Mouse (Mus musculus): Measurements from ENCODE around the gene Gm11634. TPM values are rescaled to one million over a fixed set of nuclear protein-coding genes. Genes with fewer than 3 reads are reported as not detected.

The Gm11634 gene
- polyA plus RNA-seq, 1 experiment: not detected

DNA sequence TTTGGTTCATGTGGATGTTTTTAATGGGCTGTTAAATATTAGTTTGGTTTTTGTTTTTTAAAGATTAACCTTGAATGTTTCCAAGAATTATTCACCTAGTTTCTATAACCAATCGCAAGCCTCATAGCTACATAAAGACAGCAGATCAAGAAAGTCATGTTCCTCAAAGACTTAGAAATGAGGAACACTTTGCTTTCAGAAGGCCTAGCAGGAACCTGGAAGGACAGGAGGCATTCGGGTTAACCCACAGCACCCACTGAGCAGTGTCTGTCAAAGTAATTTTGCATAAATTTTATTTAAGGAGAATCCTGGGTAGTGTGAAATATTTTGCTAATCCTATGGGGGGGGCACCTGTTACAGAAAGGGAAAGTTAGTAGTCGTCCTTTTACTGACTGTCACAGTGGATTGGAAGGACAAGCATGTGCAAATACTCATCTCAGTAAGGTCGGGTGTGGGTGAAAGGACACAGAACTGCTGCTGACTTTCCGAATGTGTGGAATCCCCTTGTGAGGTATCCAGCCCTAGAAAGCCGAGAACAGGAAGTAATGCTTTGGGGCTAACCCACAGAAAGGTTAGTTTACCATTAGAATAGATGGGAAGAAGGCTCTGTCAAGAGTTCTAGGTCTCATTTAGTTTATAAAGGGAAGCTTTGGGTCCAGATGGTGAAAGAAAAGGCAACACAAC, 17.8 kb downstream of the Gm11634 start:
- WGBS: 48% methylated on average over 6 of the region's 6 CpGs
- TF ChIP-seq CTCF (conservative IDR thresholded peaks at IDR 0.05; ENCODE audit: insufficient read depth, insufficient read length, low read depth, low read length) (no peak), POLR2A (IDR thresholded peaks at IDR 0.05; ENCODE audit: low read depth, low read length) (no peak)
- Histone ChIP-seq H3K4me1 (ENCODE audit: control insufficient read depth, insufficient read depth, low read length) (peaks cover 14% of the 10 kb centered on the region; the same call in 1 of the 2 replicates), H3K27me3 (replicated peaks; ENCODE audit: control insufficient read depth, insufficient read depth, low read length) (no peaks in the 10 kb centered on the region), H3K27ac (ENCODE audit: insufficient read depth, low read depth, low read length) (peak overlapping the region; percentile 62; the same call in 1 of the 2 replicates), H3K4me3 (ENCODE audit: insufficient read depth, low read depth, low read length) (no peak overlapping the region), H3K36me3 (ENCODE audit: control insufficient read depth, insufficient read depth, low read length) (peaks cover 3% of the 10 kb centered on the region)
- DNase-seq: peak; percentile 44

GRCm38 (mm10) chr11:101576116-101576515, 22.9 kb downstream of the Gm11634 start:
- DNase-seq: no peak
- H3K27ac ChIP-seq (ENCODE audit: insufficient read depth, low read depth, low read length): no peak overlapping the region
- 64% methylated on average over 6 of the region's 6 CpGs for WGBS
- no peak overlapping the region for H3K4me3 ChIP-seq (ENCODE audit: insufficient read depth, low read depth, low read length)
- 0 out of 2 replicates have a peak, but pooled peaks have one; percentile 21 for TF ChIP-seq CTCF (conservative IDR thresholded peaks at IDR 0.05; ENCODE audit: insufficient read depth, insufficient read length, low read depth, low read length)
- no peak for TF ChIP-seq POLR2A (IDR thresholded peaks at IDR 0.05; ENCODE audit: low read depth, low read length)
- peaks cover 8% of the 10 kb centered on the region; the same call in 1 of the 2 replicates for H3K4me1 ChIP-seq (ENCODE audit: control insufficient read depth, insufficient read depth, low read length)
- H3K27me3 ChIP-seq (replicated peaks; ENCODE audit: control insufficient read depth, insufficient read depth, low read length): no peaks in the 10 kb centered on the region
- H3K36me3 ChIP-seq (ENCODE audit: control insufficient read depth, insufficient read depth, low read length): peaks cover 17% of the 10 kb centered on the region

GRCm38 (mm10) chr11:101568421-101568820, 30.6 kb downstream of the Gm11634 start:
- H3K27ac ChIP-seq (ENCODE audit: insufficient read depth, low read depth, low read length): no peak overlapping the region
- H3K4me3 ChIP-seq (ENCODE audit: insufficient read depth, low read depth, low read length): no peak overlapping the region
- WGBS: 61% methylated on average over 3 of the region's 3 CpGs
- H3K36me3 ChIP-seq (ENCODE audit: control insufficient read depth, insufficient read depth, low read length): peaks cover 39% of the 10 kb centered on the region
- no peaks in the 10 kb centered on the region for H3K4me1 ChIP-seq (ENCODE audit: control insufficient read depth, insufficient read depth, low read length)
- no peak for TF ChIP-seq POLR2A (IDR thresholded peaks at IDR 0.05; ENCODE audit: low read depth, low read length)
- no peak for TF ChIP-seq CTCF (conservative IDR thresholded peaks at IDR 0.05; ENCODE audit: insufficient read depth, insufficient read length, low read depth, low read length)
- DNase-seq: no peak
- H3K27me3 ChIP-seq (replicated peaks; ENCODE audit: control insufficient read depth, insufficient read depth, low read length): no peaks in the 10 kb centered on the region

DNA sequence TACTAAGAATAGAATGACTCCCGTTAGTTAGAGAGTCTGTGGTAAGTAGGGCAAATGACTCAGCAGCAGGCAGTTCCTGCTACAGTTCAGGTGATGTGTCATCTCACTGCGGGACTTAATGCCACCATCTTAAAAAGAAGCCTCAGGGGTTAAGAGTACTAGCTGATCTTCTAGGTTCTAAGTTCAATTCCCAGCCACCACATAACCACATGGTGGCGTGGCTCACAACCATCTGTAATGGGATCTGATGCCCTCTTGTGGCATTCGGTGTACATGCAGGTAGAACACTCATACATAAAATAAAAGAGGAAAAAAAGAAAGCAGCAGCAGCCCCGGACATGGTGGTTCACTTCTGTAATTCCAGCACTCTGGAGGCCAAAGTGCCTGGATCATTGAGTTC, 36.7 kb downstream of the Gm11634 start:
- Histone ChIP-seq H3K36me3 (ENCODE audit: control insufficient read depth, insufficient read depth, low read length) (peaks cover 25% of the 10 kb centered on the region), H3K4me3 (ENCODE audit: insufficient read depth, low read depth, low read length) (no peak overlapping the region), H3K27me3 (replicated peaks; ENCODE audit: control insufficient read depth, insufficient read depth, low read length) (no peaks in the 10 kb centered on the region), H3K4me1 (ENCODE audit: control insufficient read depth, insufficient read depth, low read length) (no peaks in the 10 kb centered on the region; the same call in 1 of the 2 replicates), H3K27ac (ENCODE audit: insufficient read depth, low read depth, low read length) (no peak overlapping the region)
- peak; percentile 80 for TF ChIP-seq CTCF (conservative IDR thresholded peaks at IDR 0.05; ENCODE audit: insufficient read depth, insufficient read length, low read depth, low read length)
- TF ChIP-seq POLR2A (IDR thresholded peaks at IDR 0.05; ENCODE audit: low read depth, low read length): no peak
- 28% methylated on average over 5 of the region's 5 CpGs for WGBS
- peak; percentile 72 for DNase-seq

DNA sequence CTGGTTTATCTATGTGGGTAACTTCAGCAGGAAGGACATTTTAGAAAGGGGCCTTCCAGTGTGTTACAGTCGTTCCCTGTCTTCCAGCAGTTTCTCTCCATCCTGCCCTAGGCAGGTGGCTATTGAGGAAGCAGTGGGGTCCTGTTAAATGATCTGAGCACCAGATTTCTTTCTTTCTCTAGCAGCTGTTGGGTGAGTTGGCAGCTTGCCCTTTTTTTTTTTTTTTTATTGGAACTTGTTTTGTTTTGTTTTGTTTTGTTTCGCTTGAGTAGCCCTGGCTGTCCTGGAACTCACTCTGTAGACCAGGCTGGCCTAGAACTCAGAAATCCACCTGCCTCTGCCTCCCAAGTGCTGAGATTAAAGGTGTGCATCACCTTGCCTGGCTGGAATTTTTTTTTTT, 42.1 kb downstream of the Gm11634 start:
- peaks cover 4% of the 10 kb centered on the region for H3K36me3 ChIP-seq (ENCODE audit: control insufficient read depth, insufficient read depth, low read length)

DNA sequence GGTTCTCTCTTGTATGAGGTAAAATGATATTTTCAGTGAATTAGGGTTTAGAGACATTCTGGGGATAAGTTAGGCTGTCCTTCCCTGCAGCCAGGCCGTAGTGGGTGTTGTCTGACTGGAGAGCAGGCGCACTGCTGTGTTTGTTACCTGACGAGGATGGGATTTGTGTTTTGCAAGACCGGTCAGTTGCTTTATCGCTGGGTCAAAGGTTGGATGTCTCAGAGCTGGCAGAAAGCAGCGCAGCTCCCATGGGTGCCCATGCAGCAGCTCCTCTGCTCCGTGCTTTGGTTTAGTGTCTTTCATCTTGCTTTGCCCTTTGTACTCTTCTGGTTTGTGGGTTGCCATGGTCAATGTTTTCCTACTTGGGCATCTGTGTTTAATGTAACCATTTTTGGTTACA, 42.5 kb downstream of the Gm11634 start:
- peaks cover 4% of the 10 kb centered on the region for H3K36me3 ChIP-seq (ENCODE audit: control insufficient read depth, insufficient read depth, low read length)
- H3K27me3 ChIP-seq (replicated peaks; ENCODE audit: control insufficient read depth, insufficient read depth, low read length): no peaks in the 10 kb centered on the region
- TF ChIP-seq CTCF (conservative IDR thresholded peaks at IDR 0.05; ENCODE audit: insufficient read depth, insufficient read length, low read depth, low read length): no peak
- TF ChIP-seq POLR2A (IDR thresholded peaks at IDR 0.05; ENCODE audit: low read depth, low read length): no peak
- DNase-seq: peak; percentile 92
- H3K27ac ChIP-seq (ENCODE audit: insufficient read depth, low read depth, low read length): no peak overlapping the region
- 44% methylated on average over 7 of the region's 7 CpGs for WGBS
- no peaks in the 10 kb centered on the region; the same call in 1 of the 2 replicates for H3K4me1 ChIP-seq (ENCODE audit: control insufficient read depth, insufficient read depth, low read length)
- H3K4me3 ChIP-seq (ENCODE audit: insufficient read depth, low read depth, low read length): no peak overlapping the region

More for the DNA sequence above, 42.1 kb downstream of the Gm11634 start:
- H3K27me3 ChIP-seq (replicated peaks; ENCODE audit: control insufficient read depth, insufficient read depth, low read length): no peaks in the 10 kb centered on the region
- 47% methylated on average over 2 of the region's 2 CpGs for WGBS
- H3K4me3 ChIP-seq (ENCODE audit: insufficient read depth, low read depth, low read length): no peak overlapping the region
- H3K4me1 ChIP-seq (ENCODE audit: control insufficient read depth, insufficient read depth, low read length): no peaks in the 10 kb centered on the region; the same call in 1 of the 2 replicates
- TF ChIP-seq POLR2A (IDR thresholded peaks at IDR 0.05; ENCODE audit: low read depth, low read length): no peak
- TF ChIP-seq CTCF (conservative IDR thresholded peaks at IDR 0.05; ENCODE audit: insufficient read depth, insufficient read length, low read depth, low read length): no peak
- H3K27ac ChIP-seq (ENCODE audit: insufficient read depth, low read depth, low read length): no peak overlapping the region
- peak; percentile 33 for DNase-seq

GRCm38 (mm10) chr11:101553354-101553930, 45.6 kb downstream of the Gm11634 start:
- DNase-seq: peak; percentile 38
- TF ChIP-seq POLR2A (IDR thresholded peaks at IDR 0.05; ENCODE audit: low read depth, low read length) (no peak), CTCF (conservative IDR thresholded peaks at IDR 0.05; ENCODE audit: insufficient read depth, insufficient read length, low read depth, low read length) (no peak)
- H3K27ac ChIP-seq (ENCODE audit: insufficient read depth, low read depth, low read length): peak overlapping the region; percentile 89

More at GRCm38 (mm10) chr11:101553354-101553930, 45.6 kb downstream of the Gm11634 start:
- WGBS: 2% methylated on average over 8 of the region's 8 CpGs
- H3K27me3 ChIP-seq (replicated peaks; ENCODE audit: control insufficient read depth, insufficient read depth, low read length): no peaks in the 10 kb centered on the region
- H3K36me3 ChIP-seq (ENCODE audit: control insufficient read depth, insufficient read depth, low read length): no peaks in the 10 kb centered on the region; the same call in 1 of the 2 replicates
- H3K4me3 ChIP-seq (ENCODE audit: insufficient read depth, low read depth, low read length): peak overlapping the region; percentile 92
- H3K4me1 ChIP-seq (ENCODE audit: control insufficient read depth, insufficient read depth, low read length): no peaks in the 10 kb centered on the region; the same call in 1 of the 2 replicates
